Mouse (Mus musculus) spleen, adult 2 months (tissue): Measurements from ENCODE around the gene Irf8. TPM values are rescaled to one million over a fixed set of nuclear protein-coding genes. Genes with fewer than 3 reads are reported as not detected.

Experiments
- DNase-seq, 2 experiments: peaks; one replicate each; pipeline versions ENCODE4 v3.0.0 to v3.0.0-alpha.2; 2012 to 2021; ENCODE audit warnings: low spot score in 2 of 2, low read depth in 1 of 2
- H3K27ac ChIP-seq: fragments of 200-500 bp; 2 replicates; pipeline ENCODE4 v1.5.1; 2012; ENCODE audit warnings: low read length, inconsistent platforms; ENCODE audit not compliant: insufficient read depth
- H3K27me3 ChIP-seq: fragments of 200-500 bp; 2 replicates; pipeline ENCODE4 v1.6.1; 2012; ENCODE audit warnings: mild to moderate bottlenecking, moderate library complexity, low read length, inconsistent platforms; ENCODE audit not compliant: control insufficient read depth, insufficient read depth
- H3K36me3 ChIP-seq: fragments of 200-500 bp; 2 replicates; pipeline ENCODE4 v1.6.1; 2012; ENCODE audit warnings: mild to moderate bottlenecking, low read length, inconsistent platforms; ENCODE audit not compliant: control insufficient read depth, insufficient read depth
- H3K4me1 ChIP-seq: fragments of 200-500 bp; 2 replicates; pipeline ENCODE4 v1.6.1; 2011; ENCODE audit warnings: inconsistent platforms; ENCODE audit not compliant: control insufficient read depth, insufficient read depth, insufficient read length
- H3K4me3 ChIP-seq: fragments of 200-500 bp; 2 replicates; pipeline ENCODE4 v1.5.1; 2011; ENCODE audit warnings: mild to moderate bottlenecking, inconsistent platforms; ENCODE audit not compliant: insufficient read depth, insufficient read length; ENCODE audit errors: extremely low read depth
- CTCF ChIP-seq: fragments of 200-500 bp; IDR thresholded peaks from 2 replicates; pipeline ENCODE4 v1.5.1; 2011; ENCODE audit warnings: mild to moderate bottlenecking, inconsistent platforms; ENCODE audit not compliant: insufficient read depth, insufficient read length, insufficient replicate concordance; ENCODE audit errors: extremely low read depth
- POLR2A ChIP-seq: fragments of 200-500 bp; IDR thresholded peaks from 2 replicates; pipeline ENCODE4 v1.6.1; 2011; ENCODE audit warnings: low read depth, low read length, inconsistent platforms
- WGBS: fragments of 180-500 bp; shearing (Covaris S2); methylation state at CpG from one replicate; pipeline ENCODE4 v1.1.7; 2018; 5-methylcytosine and 5-hydroxymethylcytosine counted together
- polyA plus RNA-seq: library from polyadenylated mRNA; depleted of rRNA; stranded (reverse); fragments of >200 nt; gene quantifications from 2 replicates; pipeline ENCODE4 v1.2.3, GENCODE M21; 2012

Irf8 gene
- polyA plus RNA-seq, 1 experiment: 255 TPM

DNA sequence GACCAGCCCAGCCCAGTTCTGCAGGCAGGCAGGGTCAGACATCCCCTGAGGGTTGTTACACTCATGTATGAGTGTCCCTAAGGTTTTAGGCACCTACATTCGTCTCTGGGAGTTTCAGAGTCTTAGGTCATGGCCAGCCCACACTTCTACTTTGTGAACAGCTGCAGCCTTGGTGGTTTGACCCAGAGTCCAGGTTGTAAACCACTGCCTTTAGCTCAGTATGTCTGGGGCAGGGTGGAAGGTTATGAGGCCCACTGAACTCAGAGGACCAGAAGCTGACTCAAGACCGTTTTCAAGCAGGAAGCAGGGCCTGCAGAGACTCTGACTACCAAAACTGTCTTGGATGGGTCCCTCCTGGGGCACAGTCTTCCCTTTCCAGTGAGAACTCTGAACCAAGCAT lies 4.4 kb downstream of the Irf8 start:
- Histone ChIP-seq H3K27ac (peak overlapping the region; percentile 89), H3K27me3 (no peaks in the 10 kb centered on the region), H3K36me3 (peaks cover 49% of the 10 kb centered on the region), H3K4me3 (peak overlapping the region; percentile 64; the same call in 1 of the 2 replicates), H3K4me1 (peaks cover 38% of the 10 kb centered on the region)
- no peak for TF ChIP-seq CTCF
- TF ChIP-seq POLR2A: no peak
- no peak for DNase-seq
- WGBS: 12% methylated on average over 2 of the region's 2 CpGs

DNA sequence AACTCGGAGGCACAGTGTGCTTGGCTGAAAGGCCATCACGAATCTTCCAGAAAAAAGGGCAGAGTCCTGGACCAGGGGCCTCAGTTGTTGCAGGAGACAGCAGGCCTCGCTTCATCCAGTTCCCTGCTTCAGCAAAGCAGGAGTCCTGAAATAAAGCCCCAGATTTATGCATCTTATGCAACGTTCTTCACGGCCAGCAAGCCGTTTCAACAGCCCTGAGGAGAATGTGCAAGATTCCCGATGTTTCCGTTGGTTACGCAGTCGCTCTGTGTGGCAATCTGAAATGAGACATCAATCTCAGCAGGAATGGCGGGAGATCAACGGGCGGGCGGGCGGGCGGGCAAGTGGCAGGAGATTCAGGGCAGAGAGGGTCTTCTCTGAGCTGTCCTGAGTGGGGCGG lies 4.8 kb downstream of the Irf8 start:
- H3K27me3 ChIP-seq: no peaks in the 10 kb centered on the region
- WGBS: 76% methylated on average over 17 of the region's 17 CpGs
- TF ChIP-seq CTCF: no peak
- TF ChIP-seq POLR2A: no peak
- H3K4me1 ChIP-seq: peaks cover 40% of the 10 kb centered on the region
- peak overlapping the region; percentile 89 for H3K27ac ChIP-seq
- H3K4me3 ChIP-seq: peak overlapping the region; percentile 64; the same call in 1 of the 2 replicates
- no peak for DNase-seq
- H3K36me3 ChIP-seq: peaks cover 51% of the 10 kb centered on the region

GRCm38 (mm10) chr8:120741815-120742530 lies 5.8 kb downstream of the Irf8 start:
- Histone ChIP-seq H3K27ac (peak overlapping the region; percentile 71), H3K4me1 (peaks cover 48% of the 10 kb centered on the region), H3K4me3 (peak overlapping the region; percentile 4; the same call in 1 of the 2 replicates), H3K36me3 (peaks cover 57% of the 10 kb centered on the region), H3K27me3 (no peaks in the 10 kb centered on the region)
- TF ChIP-seq CTCF: no peak
- no peak for TF ChIP-seq POLR2A
- DNase-seq: no peak
- 81% methylated on average over 15 of the region's 15 CpGs for WGBS

DNA sequence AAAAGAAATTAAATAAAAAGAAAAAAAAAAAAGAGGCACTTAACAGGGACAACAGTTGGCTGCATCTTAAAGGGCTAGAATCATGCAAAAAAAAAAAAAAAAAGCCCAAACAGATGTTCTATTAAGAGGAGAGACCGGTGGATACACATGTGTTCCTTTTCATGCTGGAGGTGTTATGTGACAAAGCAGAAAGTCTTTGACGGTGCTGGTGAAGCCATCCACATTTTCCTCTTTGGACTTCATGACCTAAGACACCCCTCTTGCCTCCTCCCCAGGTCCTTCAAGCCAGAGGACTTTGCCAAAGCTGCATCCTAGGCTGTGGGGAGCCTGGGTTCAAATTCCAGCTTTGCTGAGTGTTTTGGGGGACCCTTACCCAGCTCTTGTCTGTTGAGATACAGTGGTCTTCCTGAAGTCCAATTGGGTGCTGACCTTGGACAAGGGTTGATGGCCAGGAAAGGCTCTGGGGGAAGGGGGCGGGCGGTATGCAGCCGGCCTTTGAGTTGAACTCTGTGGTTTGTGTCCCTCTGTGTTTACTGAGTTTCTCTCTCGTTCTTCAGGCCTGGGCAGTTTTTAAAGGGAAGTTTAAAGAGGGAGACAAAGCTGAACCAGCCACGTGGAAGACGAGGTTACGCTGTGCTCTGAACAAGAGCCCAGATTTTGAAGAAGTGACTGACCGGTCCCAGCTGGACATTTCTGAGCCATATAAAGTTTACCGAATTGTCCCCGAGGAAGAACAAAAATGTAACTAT lies 7.2 kb downstream of the Irf8 start:
- peak in 1 of 2 experiments; percentile 50 for DNase-seq
- Histone ChIP-seq H3K4me1 (peaks cover 62% of the 10 kb centered on the region), H3K4me3 (no peak overlapping the region), H3K27me3 (no peaks in the 10 kb centered on the region), H3K27ac (peak overlapping the region; percentile 90), H3K36me3 (peaks cover 66% of the 10 kb centered on the region)
- no peak for TF ChIP-seq CTCF
- no peak for TF ChIP-seq POLR2A
- 24% methylated on average over 12 of the region's 12 CpGs for WGBS

DNA sequence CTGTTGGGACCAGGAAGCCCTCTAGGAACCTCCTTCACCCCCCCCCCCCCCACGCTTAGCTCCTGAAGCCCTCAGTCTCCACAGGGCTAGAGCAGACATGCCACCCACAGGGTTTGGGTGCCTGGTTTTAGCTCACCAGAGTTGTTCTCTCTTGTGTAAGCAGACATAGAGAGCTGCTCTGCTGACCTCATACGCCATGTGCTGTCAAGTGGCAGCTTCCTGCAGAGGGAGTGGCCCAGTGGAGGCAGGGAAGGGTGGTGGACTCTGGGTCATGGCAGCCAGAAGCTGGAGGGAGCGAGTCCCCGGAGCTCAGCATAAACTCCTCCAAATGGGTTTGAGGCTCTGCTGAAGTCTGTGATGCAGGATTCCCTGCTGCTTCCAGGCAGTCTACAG lies 7.7 kb downstream of the Irf8 start:
- peak overlapping the region; percentile 90 for H3K27ac ChIP-seq
- H3K4me3 ChIP-seq: no peak overlapping the region
- peaks cover 66% of the 10 kb centered on the region for H3K4me1 ChIP-seq
- 65% methylated on average over 4 of the region's 4 CpGs for WGBS
- peaks cover 64% of the 10 kb centered on the region for H3K36me3 ChIP-seq
- H3K27me3 ChIP-seq: no peaks in the 10 kb centered on the region
- no peak for DNase-seq
- TF ChIP-seq CTCF (no peak), POLR2A (no peak)

DNA sequence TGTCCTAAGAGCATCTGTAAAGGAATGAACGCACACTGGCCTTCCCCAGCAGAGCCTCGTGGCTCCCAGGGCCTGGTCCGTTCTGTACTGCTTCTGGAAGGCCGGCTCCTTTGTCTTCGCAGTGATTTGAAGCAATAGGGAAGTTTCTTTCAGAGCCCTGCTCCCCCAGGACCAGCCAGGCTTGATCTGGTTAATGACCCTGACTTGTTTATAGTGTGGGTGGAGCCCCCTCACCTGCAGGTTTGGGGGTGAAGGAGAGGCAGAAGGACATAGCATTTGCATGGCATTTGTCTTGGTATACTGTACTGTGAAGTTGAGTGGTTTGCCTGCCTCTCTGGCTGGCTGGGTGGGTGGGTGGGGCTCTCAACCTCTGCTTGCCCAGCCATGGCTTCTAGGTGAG lies 8.3 kb downstream of the Irf8 start:
- 45% methylated on average over 5 of the region's 5 CpGs for WGBS

More for the DNA sequence above, 8.3 kb downstream of the Irf8 start:
- peaks cover 66% of the 10 kb centered on the region for H3K36me3 ChIP-seq
- H3K4me3 ChIP-seq: no peak overlapping the region
- no peaks in the 10 kb centered on the region for H3K27me3 ChIP-seq
- TF ChIP-seq POLR2A (no peak), CTCF (no peak)
- H3K27ac ChIP-seq: peak overlapping the region; percentile 90
- H3K4me1 ChIP-seq: peaks cover 66% of the 10 kb centered on the region
- peak in 1 of 2 experiments; percentile 56 for DNase-seq
